Mouse (Mus musculus): Measurements from ENCODE around the gene Gm49384. TPM values are rescaled to one million over a fixed set of nuclear protein-coding genes. Genes with fewer than 3 reads are reported as not detected.

Gene Gm49384
- polyA plus RNA-seq, 1 experiment from 2014 or later = 9.8 TPM

DNA sequence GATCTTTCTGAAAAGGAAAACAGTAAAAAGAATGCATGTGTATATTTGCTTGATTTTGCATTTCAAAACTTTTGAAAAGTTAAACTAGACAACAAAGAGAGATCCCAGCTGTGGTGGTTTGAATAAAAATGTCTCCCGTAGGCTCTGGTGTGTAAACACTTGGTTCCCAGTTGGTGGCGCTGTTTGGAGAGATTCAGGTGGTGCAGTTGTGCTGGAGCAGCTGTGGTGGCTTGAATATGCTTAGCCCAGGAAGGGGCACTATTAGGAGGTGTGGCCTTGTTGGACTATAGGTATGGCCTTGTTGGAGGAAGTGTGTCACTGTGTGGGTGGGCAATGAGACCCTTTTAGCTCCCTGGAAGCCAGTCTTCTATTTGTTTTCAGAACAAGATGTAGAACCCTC lies 25.2 kb upstream of the Gm49384 start:
- no peak overlapping the region for H3K4me2 ChIP-seq (ENCODE audit: low read length)
- H3K9me3 ChIP-seq (replicated peaks; ENCODE audit: control insufficient read depth, low read length, poor library complexity, severe bottlenecking) = no peaks in the 10 kb centered on the region
- H3K27ac ChIP-seq (ENCODE audit: low read length) = no peak overlapping the region
- no peaks in the 10 kb centered on the region; the same call in 1 of the 2 replicates for H3K4me1 ChIP-seq (ENCODE audit: control insufficient read depth, insufficient read depth, low read length)
- no peak overlapping the region for H3K9ac ChIP-seq (ENCODE audit: low read depth, low read length)
- H3K4me3 ChIP-seq (ENCODE audit: low read depth, low read length) = no peak overlapping the region
- no peaks in the 10 kb centered on the region for H3K27me3 ChIP-seq (ENCODE audit: control insufficient read depth, insufficient read depth, low read depth, low read length)
- 64% methylated on average over 2 of the region's 2 CpGs for WGBS
- H3K36me3 ChIP-seq (ENCODE audit: control insufficient read depth, insufficient read depth, low read length) = no peaks in the 10 kb centered on the region
- ATAC-seq = no peak

GRCm38 (mm10) chr12:69227776-69228466 lies 23.9 kb upstream of the Gm49384 start, which contains the start of gene Pole2:
Pole2 (minus strand) TSS chr12:69228195.
- peak within 1 kb of the TSS; percentile 46; the same call in 1 of the 2 replicates for H3K27ac ChIP-seq (ENCODE audit: low read length)

DNA sequence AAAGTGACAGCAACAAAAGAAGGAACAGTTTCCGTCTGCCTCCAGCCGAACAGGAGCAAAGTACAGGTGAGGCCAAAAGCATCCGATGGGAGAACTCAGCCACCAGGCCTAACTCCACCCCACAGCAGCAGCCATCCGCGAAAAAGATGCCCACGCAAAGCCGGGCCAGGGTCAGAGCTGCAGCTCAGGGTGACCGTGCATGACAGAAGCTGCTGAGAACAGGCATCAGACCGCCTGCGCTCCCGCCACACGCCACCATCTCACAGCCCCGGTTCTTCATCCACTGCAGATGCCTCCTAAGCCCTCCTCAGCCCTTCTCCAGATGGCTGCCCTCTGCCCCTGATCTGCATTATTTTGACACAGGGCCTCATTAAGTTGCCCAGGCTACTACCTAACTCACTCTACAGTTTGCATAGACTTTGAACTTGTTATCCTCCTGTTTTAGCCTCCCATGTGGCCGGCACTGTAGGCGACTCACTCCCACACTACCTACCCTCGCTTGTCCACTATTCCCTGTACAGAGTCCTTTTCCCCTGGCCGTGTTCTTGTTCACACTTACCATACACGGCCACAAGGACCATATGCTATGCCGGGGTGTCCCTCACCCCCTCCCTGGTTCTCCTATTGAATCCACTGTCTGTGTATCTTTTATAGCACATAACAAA lies 16.7 kb upstream of the Gm49384 start:
- Histone ChIP-seq H3K36me3 (ENCODE audit: control insufficient read depth, insufficient read depth, low read length) (no peaks in the 10 kb centered on the region), H3K27ac (ENCODE audit: low read length) (no peak overlapping the region), H3K9me3 (replicated peaks; ENCODE audit: control insufficient read depth, low read length, poor library complexity, severe bottlenecking) (no peaks in the 10 kb centered on the region), H3K4me3 (ENCODE audit: low read depth, low read length) (no peak overlapping the region), H3K4me2 (ENCODE audit: low read length) (no peak overlapping the region), H3K4me1 (ENCODE audit: control insufficient read depth, insufficient read depth, low read length) (no peaks in the 10 kb centered on the region), H3K27me3 (ENCODE audit: control insufficient read depth, insufficient read depth, low read depth, low read length) (no peaks in the 10 kb centered on the region), H3K9ac (ENCODE audit: low read depth, low read length) (no peak overlapping the region)
- no peak for ATAC-seq
- WGBS = 85% methylated on average over 19 of the region's 19 CpGs

More at GRCm38 (mm10) chr12:69227776-69228466, 23.9 kb upstream of the Gm49384 start, which contains the start of gene Pole2:
- WGBS = under 1% methylated on average over 37 of the region's 37 CpGs
- Histone ChIP-seq H3K9me3 (replicated peaks; ENCODE audit: control insufficient read depth, low read length, poor library complexity, severe bottlenecking) (no peaks in the 10 kb centered on the region), H3K36me3 (ENCODE audit: control insufficient read depth, insufficient read depth, low read length) (no peaks in the 10 kb centered on the region), H3K9ac (ENCODE audit: low read depth, low read length) (peak within 1 kb of the TSS; percentile 68), H3K4me2 (ENCODE audit: low read length) (peak within 1 kb of the TSS; percentile 69), H3K4me1 (ENCODE audit: control insufficient read depth, insufficient read depth, low read length) (no peaks in the 10 kb centered on the region; the same call in 1 of the 2 replicates), H3K4me3 (ENCODE audit: low read depth, low read length) (peak within 1 kb of the TSS; percentile 76), H3K27me3 (ENCODE audit: control insufficient read depth, insufficient read depth, low read depth, low read length) (no peaks in the 10 kb centered on the region)
- ATAC-seq = peak; percentile 96

GRCm38 (mm10) chr12:69216587-69216986 lies 12.5 kb upstream of the Gm49384 start:
- Histone ChIP-seq H3K4me2 (ENCODE audit: low read length) (no peak overlapping the region), H3K9ac (ENCODE audit: low read depth, low read length) (no peak overlapping the region), H3K9me3 (replicated peaks; ENCODE audit: control insufficient read depth, low read length, poor library complexity, severe bottlenecking) (no peaks in the 10 kb centered on the region), H3K4me3 (ENCODE audit: low read depth, low read length) (no peak overlapping the region), H3K27me3 (ENCODE audit: control insufficient read depth, insufficient read depth, low read depth, low read length) (no peaks in the 10 kb centered on the region), H3K27ac (ENCODE audit: low read length) (no peak overlapping the region), H3K36me3 (ENCODE audit: control insufficient read depth, insufficient read depth, low read length) (no peaks in the 10 kb centered on the region), H3K4me1 (ENCODE audit: control insufficient read depth, insufficient read depth, low read length) (no peaks in the 10 kb centered on the region)
- no peak for ATAC-seq
- WGBS = 93% methylated on average over 7 of the region's 7 CpGs

GRCm38 (mm10) chr12:69215000-69215785 lies 11.1 kb upstream of the Gm49384 start:
- no peaks in the 10 kb centered on the region for H3K9me3 ChIP-seq (replicated peaks; ENCODE audit: control insufficient read depth, low read length, poor library complexity, severe bottlenecking)
- no peaks in the 10 kb centered on the region for H3K4me1 ChIP-seq (ENCODE audit: control insufficient read depth, insufficient read depth, low read length)
- H3K36me3 ChIP-seq (ENCODE audit: control insufficient read depth, insufficient read depth, low read length) = no peaks in the 10 kb centered on the region
- no peak overlapping the region for H3K27ac ChIP-seq (ENCODE audit: low read length)
- no peak for ATAC-seq
- no peak overlapping the region for H3K4me2 ChIP-seq (ENCODE audit: low read length)
- H3K9ac ChIP-seq (ENCODE audit: low read depth, low read length) = no peak overlapping the region
- no peak overlapping the region for H3K4me3 ChIP-seq (ENCODE audit: low read depth, low read length)
- H3K27me3 ChIP-seq (ENCODE audit: control insufficient read depth, insufficient read depth, low read depth, low read length) = no peaks in the 10 kb centered on the region
- WGBS = 86% methylated on average over 3 of the region's 3 CpGs

DNA sequence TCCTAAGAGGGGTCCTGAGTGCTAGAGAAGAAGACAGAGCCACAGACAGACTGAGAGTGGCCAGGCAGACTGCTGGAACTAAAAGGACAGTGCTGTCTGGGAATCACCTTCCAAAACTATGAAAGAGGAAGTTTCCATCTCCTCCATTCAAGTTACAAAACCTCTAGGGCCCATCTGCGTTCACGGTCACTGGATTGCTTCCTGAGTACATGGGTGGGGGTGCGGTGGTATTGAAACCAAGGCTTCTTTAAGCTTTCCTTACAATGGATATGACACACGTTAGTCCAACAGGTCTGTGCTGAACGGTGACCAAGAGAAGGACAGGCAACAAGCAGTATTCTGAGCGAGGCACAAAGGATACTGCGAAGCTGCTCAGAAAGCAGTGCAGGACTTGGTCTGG lies 10.3 kb upstream of the Gm49384 start:
- no peak for ATAC-seq
- WGBS = 96% methylated on average over 7 of the region's 7 CpGs
- H3K4me1 ChIP-seq (ENCODE audit: control insufficient read depth, insufficient read depth, low read length) = no peaks in the 10 kb centered on the region
- H3K27ac ChIP-seq (ENCODE audit: low read length) = no peak overlapping the region
- H3K4me3 ChIP-seq (ENCODE audit: low read depth, low read length) = no peak overlapping the region
- no peak overlapping the region for H3K9ac ChIP-seq (ENCODE audit: low read depth, low read length)
- no peaks in the 10 kb centered on the region for H3K9me3 ChIP-seq (replicated peaks; ENCODE audit: control insufficient read depth, low read length, poor library complexity, severe bottlenecking)
- no peaks in the 10 kb centered on the region for H3K27me3 ChIP-seq (ENCODE audit: control insufficient read depth, insufficient read depth, low read depth, low read length)
- H3K4me2 ChIP-seq (ENCODE audit: low read length) = no peak overlapping the region
- H3K36me3 ChIP-seq (ENCODE audit: control insufficient read depth, insufficient read depth, low read length) = no peaks in the 10 kb centered on the region

DNA sequence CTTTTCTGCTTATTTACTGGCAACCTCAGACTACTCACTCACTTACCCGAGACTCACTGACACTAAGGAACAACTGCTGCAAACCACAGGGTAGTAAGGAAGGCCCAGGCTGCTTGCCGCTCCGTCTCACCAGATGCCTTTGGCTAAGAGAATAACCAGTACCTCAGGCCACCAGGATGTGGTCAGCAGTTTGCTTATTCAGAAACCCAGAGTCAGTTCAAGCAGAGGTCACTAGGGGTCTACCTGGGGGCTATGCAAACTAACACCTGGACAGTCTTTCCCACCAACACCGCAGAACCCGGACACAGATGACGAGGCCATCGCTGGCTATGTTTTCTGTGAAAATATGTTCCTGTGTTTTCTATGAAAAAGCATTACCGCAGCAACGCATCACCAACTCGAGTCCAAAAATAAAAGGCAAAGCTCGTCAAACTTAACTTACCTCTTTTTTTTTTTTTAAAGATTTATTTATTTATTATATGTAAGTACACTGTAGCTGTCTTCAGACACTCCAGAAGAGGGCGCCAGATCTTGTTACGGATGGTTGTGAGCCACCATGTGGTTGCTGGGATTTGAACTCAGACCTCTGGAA lies 9.2 kb upstream of the Gm49384 start:
- H3K4me3 ChIP-seq (ENCODE audit: low read depth, low read length) = no peak overlapping the region
- H3K4me2 ChIP-seq (ENCODE audit: low read length) = no peak overlapping the region
- no peak for ATAC-seq
- H3K9ac ChIP-seq (ENCODE audit: low read depth, low read length) = no peak overlapping the region
- no peaks in the 10 kb centered on the region for H3K36me3 ChIP-seq (ENCODE audit: control insufficient read depth, insufficient read depth, low read length)
- 95% methylated on average over 13 of the region's 13 CpGs for WGBS
- H3K27me3 ChIP-seq (ENCODE audit: control insufficient read depth, insufficient read depth, low read depth, low read length) = no peaks in the 10 kb centered on the region
- H3K4me1 ChIP-seq (ENCODE audit: control insufficient read depth, insufficient read depth, low read length) = no peaks in the 10 kb centered on the region
- no peak overlapping the region for H3K27ac ChIP-seq (ENCODE audit: low read length)
- no peaks in the 10 kb centered on the region for H3K9me3 ChIP-seq (replicated peaks; ENCODE audit: control insufficient read depth, low read length, poor library complexity, severe bottlenecking)

DNA sequence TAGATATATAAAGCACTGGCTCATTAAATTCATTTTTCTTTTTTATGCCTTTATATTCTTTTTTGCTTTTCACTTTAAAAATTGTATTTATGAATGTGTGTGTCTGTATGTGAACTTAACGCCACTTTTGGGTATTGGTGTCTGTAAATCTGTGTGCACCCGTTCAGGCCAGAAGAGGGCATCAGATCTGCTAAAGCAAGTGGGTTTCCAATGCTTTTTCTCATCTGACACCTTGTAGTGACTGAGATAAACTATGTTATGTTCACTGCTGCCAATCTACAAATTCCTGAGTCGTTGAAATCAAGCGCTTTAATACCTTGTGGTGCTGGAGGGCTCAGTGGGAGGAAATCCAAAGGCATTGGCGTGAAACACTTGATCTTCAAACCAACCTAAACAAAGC lies 7.0 kb upstream of the Gm49384 start:
- Histone ChIP-seq H3K4me3 (ENCODE audit: low read depth, low read length) (no peak overlapping the region), H3K4me2 (ENCODE audit: low read length) (no peak overlapping the region), H3K27ac (ENCODE audit: low read length) (no peak overlapping the region), H3K36me3 (ENCODE audit: control insufficient read depth, insufficient read depth, low read length) (no peaks in the 10 kb centered on the region), H3K27me3 (ENCODE audit: control insufficient read depth, insufficient read depth, low read depth, low read length) (no peaks in the 10 kb centered on the region), H3K9ac (ENCODE audit: low read depth, low read length) (no peak overlapping the region), H3K9me3 (replicated peaks; ENCODE audit: control insufficient read depth, low read length, poor library complexity, severe bottlenecking) (no peaks in the 10 kb centered on the region), H3K4me1 (ENCODE audit: control insufficient read depth, insufficient read depth, low read length) (no peaks in the 10 kb centered on the region)
- no peak for ATAC-seq
- WGBS = 85% methylated on average over 5 of the region's 5 CpGs
